8 mouse cellular contexts compared by ENCODE assay signal in the genomic region with DNA sequence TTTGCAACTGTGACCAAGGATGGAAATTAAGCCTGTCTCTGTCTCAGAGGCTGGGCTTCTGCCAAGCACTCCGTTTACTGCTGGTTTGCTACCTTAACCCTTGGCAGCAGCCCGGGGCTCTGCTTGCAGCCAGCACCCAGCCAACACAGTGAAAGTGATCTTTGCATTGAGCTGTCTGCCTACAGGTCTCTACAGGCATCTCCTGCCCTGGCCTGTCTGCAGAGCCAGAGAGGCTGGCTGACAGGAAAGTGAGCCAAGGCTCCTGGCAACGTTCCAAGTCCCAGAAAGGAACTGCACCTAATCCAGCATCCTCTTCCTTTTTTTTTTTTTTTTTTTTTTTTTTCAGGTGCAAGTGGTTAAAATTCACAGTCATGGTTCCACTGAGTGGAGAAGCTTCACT.
A peak's percentile ranks its signal among the peaks of the same experiment; 100 is the strongest.
DNase-seq lines count a peak whose midpoint lies in the region; ATAC-seq and TF ChIP-seq lines count a peak whose summit lies in the region.

No protein-coding gene starts in this region.

- ATAC-seq in common myeloid progenitor, adult 5-6 weeks (replicated peaks; ENCODE audit: low read depth, poor library complexity, severe bottlenecking) = peak; percentile 41
- ATAC-seq in kidney, embryonic 14.5 days (ENCODE audit: low FRiP score, low TSS enrichment) = peak; percentile 47; the same call in 1 of the 2 replicates
- no peak for ATAC-seq in erythroid progenitor cell, adult 5-6 weeks (replicated peaks; ENCODE audit: low FRiP score, poor library complexity, severe bottlenecking)

- no peak overlapping the region for H3K9ac ChIP-seq in heart, adult 2 months (ENCODE audit: low read depth, low read length)
- no peak overlapping the region for H3K9ac ChIP-seq in kidney, embryonic 14.5 days (ENCODE audit: low read depth, low read length)

- no peak for TF ChIP-seq POLR2A in heart, adult 2 months (IDR thresholded peaks at IDR 0.05; ENCODE audit: insufficient read depth, low read depth, low read length)
- TF ChIP-seq POLR2A in lung, adult 2 months (IDR thresholded peaks at IDR 0.05; ENCODE audit: borderline replicate concordance, extremely low read depth, low read depth, low read length) = no peak
- TF ChIP-seq POLR2A in small intestine, adult 2 months (IDR thresholded peaks at IDR 0.05; ENCODE audit: low read depth, low read length) = no peak

- no peaks in the 10 kb centered on the region for H3K9me3 ChIP-seq in kidney, embryonic 14.5 days (ENCODE audit: control insufficient read depth, low read length)

- intact Hi-C loops in heart, adult 2 months (cut with DNase I) = loop anchor here (5.0 kb wide), 1 partner anchor 66 kb away; no protein-coding TSS in a partner anchor

- 1% methylated on average over 3 of the region's 3 CpGs for WGBS in heart, adult 2 months
- 25% methylated on average over 3 of the region's 3 CpGs for WGBS in kidney, embryonic 14.5 days
- WGBS in lung, adult 2 months = 5% methylated on average over 3 of the region's 3 CpGs
- 3% methylated on average over 3 of the region's 3 CpGs for WGBS in small intestine, adult 2 months

- H3K4me1 ChIP-seq in heart, adult 2 months (ENCODE audit: control insufficient read depth, insufficient read depth, low read length) = no peaks in the 10 kb centered on the region; the same call in 1 of the 2 replicates
- H3K4me1 ChIP-seq in kidney, embryonic 14.5 days (ENCODE audit: control insufficient read depth, insufficient read depth, low read length) = no peaks in the 10 kb centered on the region
- H3K4me1 ChIP-seq in lung, adult 2 months (ENCODE audit: control insufficient read depth, insufficient read depth, low read length) = no peaks in the 10 kb centered on the region; the same call in 1 of the 2 replicates
- peaks cover 12% of the 10 kb centered on the region for H3K4me1 ChIP-seq in small intestine, adult 2 months (ENCODE audit: control insufficient read depth, insufficient read depth, insufficient read length, low read length)

- H3K4me3 ChIP-seq in heart, adult 2 months = no peak overlapping the region
- no peak overlapping the region for H3K4me3 ChIP-seq in kidney, embryonic 14.5 days (ENCODE audit: low read length)
- H3K4me3 ChIP-seq in lung, adult 2 months (replicated peaks; ENCODE audit: extremely low read depth, low read depth, low read length) = no peak overlapping the region
- H3K4me3 ChIP-seq in small intestine, adult 2 months (ENCODE audit: low read depth, low read length) = no peak overlapping the region

- DNase-seq in 416B (ENCODE audit: low read depth) (peak; percentile 67), NIH3T3 (ENCODE audit: low read depth) (peak; percentile 54)
- DNase-seq in heart, adult 2 months = peak; percentile 67 to 69
- peak; percentile 27 for DNase-seq in lung, adult 2 months

- H3K79me2 ChIP-seq in heart, adult 2 months (replicated peaks; ENCODE audit: control insufficient read depth, insufficient read depth, low read length) = no peaks in the 10 kb centered on the region

- no peak overlapping the region for H3K4me2 ChIP-seq in kidney, embryonic 14.5 days (replicated peaks; ENCODE audit: low read depth, low read length)

- no peak overlapping the region for H3K27ac ChIP-seq in heart, adult 2 months
- H3K27ac ChIP-seq in kidney, embryonic 14.5 days (ENCODE audit: low read depth, low read length) = no peak overlapping the region
- H3K27ac ChIP-seq in small intestine, adult 2 months (ENCODE audit: insufficient read depth, low read depth, low read length) = peak overlapping the region; percentile 82

- H3K36me3 ChIP-seq in heart, adult 2 months (ENCODE audit: control insufficient read depth, insufficient read depth, low read length) = no peaks in the 10 kb centered on the region
- no peaks in the 10 kb centered on the region for H3K36me3 ChIP-seq in kidney, embryonic 14.5 days (ENCODE audit: control insufficient read depth, insufficient read depth, low read length)
- no peaks in the 10 kb centered on the region for H3K36me3 ChIP-seq in small intestine, adult 2 months (ENCODE audit: control insufficient read depth, insufficient read depth, low read length)

- TF ChIP-seq CTCF in heart, adult 2 months (IDR thresholded peaks at IDR 0.05) = no peak
- no peak for TF ChIP-seq CTCF in lung, adult 2 months (IDR thresholded peaks at IDR 0.05; ENCODE audit: insufficient read depth, low read length)
- no peak for TF ChIP-seq CTCF in small intestine, adult 2 months (IDR thresholded peaks at IDR 0.05; ENCODE audit: extremely low read depth, insufficient read length, insufficient replicate concordance, low read depth, low read length)

- no peaks in the 10 kb centered on the region for H3K27me3 ChIP-seq in heart, adult 2 months (ENCODE audit: control insufficient read depth, insufficient read depth, low read length)
- no peaks in the 10 kb centered on the region for H3K27me3 ChIP-seq in kidney, embryonic 14.5 days (ENCODE audit: control insufficient read depth, insufficient read depth, low read length)
- no peaks in the 10 kb centered on the region for H3K27me3 ChIP-seq in small intestine, adult 2 months (ENCODE audit: control insufficient read depth, insufficient read depth, low read length)

- no peak for TF ChIP-seq EP300 in heart, adult 2 months (IDR thresholded peaks at IDR 0.05; ENCODE audit: insufficient read depth, low read depth, low read length)
